Mouse (Mus musculus) T-helper 1 cell (primary cell): ENCODE results near the gene Rnls.

Experiments
- in situ Hi-C: fragments of 300-600 bp; cut with MboI, MseI; formaldehyde crosslinking; loops from one replicate; pipeline ENCODE4 v1.15.1; 2025; ENCODE audit warnings: high pct_unique_total_duplicates

Gene Rnls

DNA sequence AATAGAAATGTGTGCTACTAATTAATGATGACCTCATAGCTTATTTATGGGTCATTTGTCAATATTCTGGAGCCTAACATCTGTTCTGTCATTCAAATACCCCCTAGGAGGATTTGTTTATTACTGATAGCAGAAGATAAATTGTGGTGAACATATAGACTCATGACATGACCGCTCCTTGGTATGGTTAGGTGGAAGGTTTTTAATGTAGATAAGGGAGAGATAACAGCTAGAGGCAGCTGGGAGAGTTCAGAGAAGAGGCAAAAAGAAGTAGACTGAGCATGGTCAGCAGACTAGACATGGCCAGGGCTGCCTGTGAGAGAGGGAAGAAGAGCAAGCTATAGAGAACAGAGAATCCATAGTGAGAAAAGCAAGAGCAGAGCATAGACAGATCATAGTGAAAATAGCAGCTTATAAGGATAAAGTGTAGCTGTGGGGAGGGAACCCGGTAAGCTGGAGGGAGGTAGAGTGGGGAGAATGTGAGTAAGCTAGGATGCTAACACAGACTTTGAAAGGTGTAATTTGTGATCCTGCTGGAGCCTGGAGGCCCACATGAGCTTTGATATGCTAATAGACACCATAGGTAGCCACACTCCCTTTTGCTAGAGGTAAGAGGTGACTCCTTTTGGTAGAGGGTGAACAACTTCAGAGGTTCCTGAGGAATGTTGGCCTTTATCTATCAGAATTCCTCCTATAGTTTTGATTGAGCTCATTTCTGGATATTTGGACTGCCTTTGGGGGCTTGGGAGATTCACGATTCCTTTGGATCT is 127.7 kb downstream of the Rnls start:
- in situ Hi-C loops: loop anchor here (5.0 kb wide), 1 partner anchor 1222 kb away; no protein-coding TSS in a partner anchor

DNA sequence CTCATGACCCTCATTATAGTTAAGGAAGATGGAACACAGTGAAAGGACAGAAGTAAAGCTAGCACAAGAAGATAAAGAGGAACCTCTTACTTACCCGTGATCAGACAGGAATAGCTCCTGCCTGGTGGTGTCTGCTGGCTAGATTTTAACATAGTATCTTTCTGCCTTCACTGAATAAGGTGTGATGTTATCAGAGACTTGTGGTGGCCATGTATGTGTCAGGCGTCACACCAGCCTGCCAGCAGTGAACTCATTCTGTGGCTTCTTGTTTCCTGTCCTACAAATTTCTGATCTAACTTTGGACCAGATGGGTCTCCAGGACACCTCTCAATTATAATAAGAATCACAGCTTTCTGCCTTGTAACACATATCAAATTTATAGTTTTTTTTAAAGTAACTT is 129.7 kb downstream of the Rnls start:
- in situ Hi-C loops: loop anchor here (5.0 kb wide), 1 partner anchor 1220 kb away; no protein-coding TSS in a partner anchor

DNA sequence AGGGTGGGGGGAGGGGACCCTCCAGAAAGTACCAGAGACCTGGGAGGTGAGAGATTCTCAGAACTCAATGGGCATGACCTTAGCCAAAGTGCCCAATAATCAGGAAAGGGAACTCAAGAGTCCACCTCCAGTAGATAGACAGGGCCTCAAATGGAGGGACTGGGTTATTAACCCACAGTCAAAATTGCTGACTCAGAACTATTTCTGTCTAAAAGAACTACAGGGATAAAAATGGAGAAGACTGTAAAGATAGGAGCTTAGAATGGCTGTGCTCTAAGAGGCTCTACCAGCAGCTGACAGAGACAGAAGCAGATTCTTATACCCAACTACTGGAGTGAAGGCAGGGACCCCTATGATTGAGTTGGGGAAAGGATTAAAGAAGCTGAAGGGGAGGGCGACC is 132.9 kb downstream of the Rnls start:
- in situ Hi-C loops: no loop called here

DNA sequence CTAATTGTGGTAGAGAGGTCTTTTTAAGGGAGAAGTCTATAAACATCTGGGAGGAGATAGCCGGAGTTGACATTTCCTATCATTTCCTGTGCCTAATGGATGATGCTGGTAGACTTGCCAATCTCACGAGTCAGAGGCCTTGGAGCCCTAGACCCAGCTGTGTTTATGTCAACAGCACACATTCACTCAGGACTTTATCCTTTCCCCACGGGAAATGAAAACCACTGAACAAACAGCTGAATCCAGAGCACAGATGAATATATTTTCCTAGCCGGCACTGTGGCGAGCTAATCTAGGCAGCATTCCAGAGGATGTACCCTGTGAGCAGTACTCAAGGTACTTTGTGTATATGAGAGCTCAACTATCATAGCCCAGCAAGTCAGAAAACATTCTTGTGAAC is 138.2 kb downstream of the Rnls start:
- in situ Hi-C loops: no loop called here

DNA sequence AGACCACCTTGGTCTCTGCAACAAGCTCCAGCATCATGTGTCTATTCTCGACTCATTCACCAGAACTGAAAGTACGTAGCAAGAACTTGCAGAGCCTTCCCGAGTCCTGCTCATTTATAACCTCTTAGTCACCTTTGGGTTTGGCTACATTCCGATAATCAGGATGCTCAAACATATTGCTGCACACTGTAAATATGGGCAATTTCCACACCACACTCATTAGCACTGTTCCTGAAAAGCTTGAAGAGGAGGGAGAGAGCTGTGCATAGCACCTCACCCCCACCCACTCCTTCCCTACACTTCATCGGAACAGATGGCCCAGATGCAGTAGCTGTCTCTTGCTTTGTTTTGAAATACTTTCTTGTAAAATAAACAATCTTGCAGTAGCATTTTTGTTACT is 139.9 kb downstream of the Rnls start:
- in situ Hi-C loops: no loop called here

DNA sequence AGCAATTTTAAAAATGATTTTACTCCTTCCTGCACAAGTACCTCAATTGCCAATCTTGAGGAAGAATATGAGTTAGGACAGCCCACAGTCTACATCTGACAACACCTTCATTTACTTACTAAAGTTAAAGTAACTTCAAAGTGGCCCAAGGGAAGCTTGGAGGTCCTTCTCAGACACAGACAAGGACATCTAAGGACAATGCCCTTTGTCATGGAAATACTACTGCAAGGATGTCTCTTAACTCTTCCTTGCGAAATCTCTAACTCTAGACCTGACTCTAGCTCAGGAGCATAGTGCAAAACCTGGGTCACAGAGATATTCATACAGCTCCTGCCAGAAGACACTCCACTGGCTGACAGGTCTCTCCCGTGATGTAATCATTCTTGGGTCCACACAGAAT is 147.9 kb downstream of the Rnls start:
- in situ Hi-C loops: no loop called here

DNA sequence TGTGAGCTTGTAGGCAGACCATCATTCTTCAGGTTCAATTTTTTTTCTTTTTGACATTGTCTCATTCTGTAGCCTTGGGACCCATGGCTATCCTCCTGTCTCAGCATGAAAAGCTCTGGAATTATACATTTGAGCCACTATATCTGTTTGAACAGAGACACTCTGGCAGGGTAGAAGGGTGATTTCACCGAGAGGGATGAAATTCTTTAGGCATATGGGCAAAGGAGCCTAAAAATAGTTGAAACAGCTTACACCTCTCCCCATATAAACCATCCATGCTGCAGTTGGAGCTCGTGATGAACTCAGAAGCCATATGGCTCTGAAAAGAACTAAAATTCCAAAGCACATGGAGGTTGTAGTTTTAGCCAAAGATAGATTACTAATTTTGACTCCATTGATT is 151.7 kb downstream of the Rnls start:
- in situ Hi-C loops: no loop called here

DNA sequence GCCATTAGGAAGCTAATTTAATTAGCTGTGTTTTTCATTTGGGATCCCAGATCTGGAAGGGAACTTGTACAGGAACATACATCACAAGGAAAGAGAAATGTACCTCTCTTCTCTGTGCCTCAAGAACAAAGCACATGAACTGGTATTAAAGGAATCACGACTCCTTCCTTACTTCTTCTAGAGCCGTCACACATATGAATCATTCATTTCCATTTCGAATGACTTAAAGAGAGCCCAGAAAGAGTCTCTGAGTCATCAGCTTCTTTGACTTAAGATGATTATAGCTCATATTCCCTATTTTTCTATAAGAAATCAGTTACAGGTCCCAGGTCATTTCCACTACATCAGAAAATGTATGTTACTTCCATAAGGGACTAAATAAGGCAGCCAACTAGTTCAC is 159.2 kb downstream of the Rnls start:
- in situ Hi-C loops: no loop called here

DNA sequence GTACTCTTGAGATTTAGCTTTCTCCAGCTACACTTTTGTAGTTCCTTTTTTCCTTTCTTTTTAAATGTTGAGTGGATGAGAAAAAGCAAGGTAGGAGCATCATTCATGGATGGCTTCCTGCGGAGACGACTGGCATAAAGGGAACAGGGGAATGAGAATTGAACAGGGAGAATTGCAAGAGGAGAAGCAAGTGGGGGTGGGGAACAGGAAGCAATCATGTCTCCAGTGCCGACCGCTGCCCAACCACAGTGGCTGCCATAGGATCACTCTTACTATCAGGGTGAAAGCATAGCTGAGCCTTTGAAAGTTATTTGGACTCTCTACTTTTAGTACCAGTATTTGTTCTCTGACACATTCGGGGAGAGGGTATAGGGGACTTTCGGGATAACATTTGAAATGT is 160.8 kb downstream of the Rnls start:
- in situ Hi-C loops: no loop called here

DNA sequence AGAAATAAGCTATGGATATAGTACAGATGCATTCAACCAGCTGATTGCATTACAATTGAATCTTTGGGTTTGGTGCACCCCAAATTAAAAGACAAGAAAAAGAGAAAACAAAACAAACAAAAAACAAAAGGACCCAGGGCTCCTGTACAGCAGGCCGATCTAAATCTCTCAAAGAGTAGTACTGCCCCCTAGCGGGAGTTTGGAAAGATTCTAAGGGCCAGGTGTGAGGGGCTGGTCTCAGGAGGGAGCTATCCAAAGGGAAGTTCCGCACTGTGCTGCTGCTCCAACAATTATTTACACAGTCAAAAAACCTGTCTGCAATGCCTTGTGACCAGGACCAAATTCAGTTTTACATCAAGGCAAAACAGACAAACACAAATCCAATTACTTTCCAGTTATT is 165.1 kb downstream of the Rnls start:
- in situ Hi-C loops: loop anchor here (5.0 kb wide), 2 partner anchors 470 to 510 kb away; partner anchors contain the start of gene Pten

DNA sequence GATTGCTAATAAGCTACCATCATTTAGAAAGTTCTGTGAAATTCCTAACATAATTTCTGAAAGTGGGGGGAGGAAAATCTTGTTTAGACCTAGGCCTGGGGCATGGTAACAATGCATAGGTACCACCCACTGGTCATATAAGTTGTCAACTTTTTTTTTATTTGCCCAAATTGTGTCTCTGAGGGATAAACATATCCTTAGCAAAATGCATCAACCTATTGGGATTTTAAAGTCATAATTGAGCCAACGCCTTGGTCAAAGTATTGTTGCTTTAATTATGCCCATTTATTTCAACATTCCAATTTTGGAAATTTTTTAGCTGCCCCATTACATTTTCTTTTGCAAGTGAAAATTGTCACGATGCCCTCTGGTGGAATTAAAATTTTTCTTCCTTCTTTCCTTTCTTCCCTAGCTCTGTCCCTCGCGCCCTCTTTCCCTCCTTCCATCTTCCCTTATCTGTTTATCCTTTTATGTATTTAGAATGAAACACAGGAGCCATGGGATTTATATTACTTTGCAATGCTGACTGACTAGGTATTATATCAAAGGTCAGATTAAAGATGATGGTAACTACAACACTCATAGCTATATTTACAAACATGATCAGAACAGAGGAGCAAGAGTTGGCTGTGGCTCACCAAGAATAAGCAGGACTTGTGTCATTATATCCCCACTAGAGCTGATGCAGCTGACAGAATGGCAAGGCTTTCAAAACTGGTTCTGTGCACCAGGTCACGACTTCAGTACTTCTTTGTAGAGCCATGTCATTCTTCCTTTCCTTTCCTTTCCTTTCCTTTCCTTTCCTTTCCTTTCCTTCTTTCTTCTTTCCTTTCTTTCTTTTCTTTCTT is 166.0 kb downstream of the Rnls start:
- in situ Hi-C loops: loop anchor here (5.0 kb wide), 2 partner anchors 469 to 509 kb away; partner anchors contain the start of gene Pten

DNA sequence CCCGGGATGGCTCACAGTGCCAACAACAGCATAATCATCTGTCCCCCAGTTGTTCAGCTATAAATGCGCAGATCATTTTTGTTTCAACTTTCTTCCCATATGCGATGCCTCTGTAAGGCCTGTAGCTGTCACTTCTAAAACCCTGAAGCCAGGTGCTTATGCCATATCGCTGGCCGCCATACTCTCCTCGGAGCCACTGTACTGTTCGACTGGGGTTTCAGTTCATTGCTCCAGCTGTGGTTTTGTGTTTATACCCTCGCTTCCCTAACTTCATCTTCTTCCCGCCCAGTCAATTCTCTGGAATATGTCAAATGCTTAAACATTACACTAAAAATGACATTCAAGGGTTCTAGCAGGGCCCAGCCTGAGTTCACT is 167.1 kb downstream of the Rnls start:
- in situ Hi-C loops: loop anchor here (5.0 kb wide), 2 partner anchors 468 to 508 kb away; partner anchors contain the start of gene Pten

DNA sequence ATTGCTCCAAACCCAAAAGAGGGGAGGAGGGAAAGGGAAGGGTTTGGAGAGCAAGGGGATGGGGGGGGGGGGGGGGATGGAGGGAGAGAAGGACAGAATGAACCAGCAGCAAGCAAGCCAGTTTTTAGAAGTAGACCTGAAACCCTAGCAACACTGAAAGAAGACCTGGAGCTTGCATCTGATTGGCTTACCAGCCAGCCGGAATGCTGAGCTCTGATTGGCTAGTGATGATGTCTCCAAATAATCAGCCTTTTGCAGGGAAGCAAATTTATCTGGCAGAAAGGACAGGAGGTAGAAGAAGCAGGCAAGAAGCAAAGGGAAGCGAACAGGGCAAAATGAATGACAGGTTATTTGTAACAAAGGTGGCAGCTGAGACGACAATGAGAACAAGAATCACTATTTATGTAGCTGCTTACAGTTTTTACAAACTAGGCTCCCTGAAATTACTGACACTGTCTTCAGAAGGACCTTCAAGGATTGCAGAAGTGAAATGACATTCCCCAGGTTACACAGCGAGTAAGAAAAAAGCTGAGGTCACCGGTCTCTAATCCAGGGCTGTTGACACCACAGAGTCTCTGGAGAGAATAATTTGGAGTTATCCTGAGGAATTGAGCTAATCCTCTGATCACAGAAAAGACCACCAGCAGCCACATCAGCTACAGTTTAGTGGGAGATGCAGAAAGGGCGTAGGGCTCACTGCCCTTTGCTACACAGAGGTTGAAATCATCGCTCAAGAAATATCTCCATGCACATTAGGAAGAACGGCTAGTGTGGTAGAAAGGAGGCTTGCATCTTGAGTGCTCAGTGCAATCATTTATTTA is 167.7 kb downstream of the Rnls start:
- in situ Hi-C loops: loop anchor here (5.0 kb wide), 2 partner anchors 467 to 507 kb away; partner anchors contain the start of gene Pten

DNA sequence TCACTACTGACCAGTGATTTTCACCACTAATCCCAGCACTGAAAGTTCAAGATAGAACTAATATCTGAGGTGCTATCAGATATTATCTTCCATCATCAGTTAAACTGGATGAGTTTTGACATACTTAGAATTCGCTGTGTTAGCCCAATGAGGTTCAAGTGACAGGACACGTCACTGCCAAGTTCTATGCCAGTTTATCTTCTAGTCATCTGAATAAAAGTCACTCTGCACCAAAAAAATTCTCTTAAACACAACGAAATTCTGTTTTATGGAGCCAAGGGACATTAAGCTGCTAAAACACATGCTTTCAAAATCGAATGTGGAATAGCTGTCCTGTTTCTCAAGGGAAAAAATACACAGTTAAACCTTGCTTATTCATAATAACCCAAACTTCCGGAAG is 168.3 kb downstream of the Rnls start:
- in situ Hi-C loops: no loop called here

DNA sequence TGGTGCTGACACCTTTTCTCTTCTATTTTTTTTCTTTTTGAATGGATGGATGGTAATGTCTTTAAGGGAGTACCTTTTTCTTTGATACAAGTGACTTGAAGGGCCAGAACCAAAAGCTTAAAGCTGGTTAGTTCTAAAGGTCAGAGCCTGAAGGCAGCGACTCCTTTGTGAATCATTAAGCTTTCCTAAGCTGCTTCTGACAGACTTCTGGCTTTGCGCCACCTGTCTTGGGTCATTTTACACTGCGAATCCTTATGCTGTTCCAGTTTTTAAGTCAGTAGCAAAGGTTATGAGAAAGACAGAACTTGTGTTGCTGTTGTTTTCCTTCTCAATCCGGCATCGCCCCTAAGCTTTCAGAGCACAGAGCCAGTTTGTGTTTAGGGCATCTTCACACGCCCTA is 168.8 kb downstream of the Rnls start:
- in situ Hi-C loops: no loop called here

DNA sequence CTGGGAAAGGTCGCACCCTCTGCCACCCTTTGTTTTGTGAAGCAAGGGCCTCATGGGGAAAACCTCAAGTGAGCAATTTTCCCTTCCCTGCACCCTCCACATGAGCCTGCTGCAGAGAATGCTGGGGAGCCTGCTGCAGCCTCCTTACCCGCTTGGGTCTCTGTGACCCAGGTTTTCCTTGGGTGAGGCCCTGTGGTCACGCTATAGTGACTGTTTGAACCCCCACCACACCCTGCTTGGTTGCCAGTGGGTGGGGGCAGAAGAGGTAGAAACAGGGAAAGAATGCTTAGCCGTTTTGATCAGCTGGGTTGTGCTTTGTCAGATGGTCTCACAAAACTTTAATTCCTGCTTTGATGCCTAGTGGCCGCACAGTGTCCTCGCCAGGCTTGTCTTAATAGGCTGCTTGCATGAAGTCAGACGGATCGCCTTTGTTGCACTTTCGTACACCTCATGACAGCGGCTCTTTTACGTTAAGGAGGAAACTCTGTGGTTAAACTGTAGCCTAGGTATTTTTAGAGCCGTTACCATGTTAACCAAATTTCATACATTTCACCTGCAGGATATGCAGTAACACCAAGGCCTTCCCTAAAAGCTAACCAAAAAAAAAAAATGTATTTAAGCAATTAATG is 169.4 kb downstream of the Rnls start:
- in situ Hi-C loops: no loop called here

DNA sequence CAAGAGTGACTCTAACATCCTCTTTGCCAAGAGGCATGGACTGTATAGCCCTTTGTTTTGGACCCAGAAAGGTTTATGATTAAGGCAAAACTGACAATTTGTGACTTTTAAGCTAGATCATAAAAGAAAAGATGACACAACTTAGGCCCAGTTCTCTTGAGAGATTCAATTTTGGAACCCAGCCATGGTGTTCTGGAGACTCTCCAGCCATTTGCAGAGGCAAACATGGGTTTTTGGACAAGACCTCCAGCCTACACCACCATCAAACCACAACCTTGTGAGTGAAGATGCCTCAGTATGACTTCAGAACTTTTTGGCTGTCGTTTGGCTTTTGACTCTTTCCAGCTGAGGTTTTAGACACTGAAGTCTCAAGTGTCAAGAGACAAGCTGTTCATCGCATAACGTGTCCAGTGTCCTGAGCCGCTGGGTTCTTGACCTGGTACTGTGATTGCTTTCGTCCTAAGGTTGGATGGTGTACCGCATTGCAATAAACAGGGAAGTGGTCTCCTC is 174.2 kb downstream of the Rnls start:
- in situ Hi-C loops: no loop called here

DNA sequence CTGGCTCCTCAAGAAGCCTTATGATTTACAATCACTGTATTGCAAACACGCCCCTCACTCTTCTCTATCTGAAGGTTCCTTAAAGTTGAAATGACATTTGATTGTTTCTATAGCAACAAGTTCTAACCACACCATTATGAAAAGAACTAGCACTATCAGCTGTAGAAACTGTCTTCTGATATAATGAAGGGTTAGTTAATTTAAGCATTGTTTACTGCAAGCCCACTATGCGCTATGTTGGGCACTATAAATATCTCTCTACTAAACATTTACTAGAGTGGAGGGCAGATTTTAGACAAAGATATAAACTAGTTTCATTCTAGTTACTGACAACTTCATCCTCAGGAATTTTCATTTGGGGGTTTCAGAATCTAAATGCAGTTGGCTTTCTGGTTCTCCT is 182.4 kb downstream of the Rnls start:
- in situ Hi-C loops: loop anchor here (5.0 kb wide), 1 partner anchor 77 kb away; no protein-coding TSS in a partner anchor

DNA sequence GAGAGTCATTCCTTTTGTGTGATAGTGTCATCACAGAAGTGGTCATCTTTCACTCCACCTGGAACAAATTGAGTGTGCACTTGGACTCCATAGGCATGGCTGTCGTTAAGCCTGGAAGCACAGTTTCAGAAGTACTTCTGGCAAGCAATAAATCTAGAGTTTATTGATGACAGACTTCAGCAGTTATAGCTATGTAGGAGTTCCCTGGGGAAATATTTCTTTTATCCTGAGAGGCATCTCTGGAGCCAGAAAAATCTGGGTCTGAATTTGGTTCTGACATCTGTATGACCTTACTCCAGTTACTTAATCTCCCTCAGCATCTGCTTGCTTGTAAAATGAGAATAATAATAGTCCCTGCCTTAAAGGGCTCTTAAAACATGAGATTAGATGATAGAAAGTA is 184.1 kb downstream of the Rnls start:
- in situ Hi-C loops: no loop called here

DNA sequence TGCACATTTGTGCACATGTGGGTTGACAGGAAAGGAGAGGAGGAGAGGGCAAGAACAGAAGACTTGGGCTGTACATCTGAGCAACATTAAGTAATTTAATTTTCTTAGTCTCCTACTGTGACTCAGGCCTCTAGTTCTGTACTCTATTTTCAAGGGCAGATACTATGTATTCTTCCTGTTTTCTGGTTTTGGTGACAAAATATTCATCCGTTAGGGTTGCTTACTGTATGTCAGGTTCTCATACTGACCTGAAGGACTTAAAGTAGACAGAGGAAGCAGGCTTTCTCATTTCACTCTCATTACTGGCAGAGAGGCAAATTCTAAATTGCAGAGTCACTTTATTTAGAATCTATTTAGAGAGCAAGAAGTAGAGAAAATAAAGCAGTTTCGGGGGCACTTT is 186.7 kb downstream of the Rnls start:
- in situ Hi-C loops: no loop called here

DNA sequence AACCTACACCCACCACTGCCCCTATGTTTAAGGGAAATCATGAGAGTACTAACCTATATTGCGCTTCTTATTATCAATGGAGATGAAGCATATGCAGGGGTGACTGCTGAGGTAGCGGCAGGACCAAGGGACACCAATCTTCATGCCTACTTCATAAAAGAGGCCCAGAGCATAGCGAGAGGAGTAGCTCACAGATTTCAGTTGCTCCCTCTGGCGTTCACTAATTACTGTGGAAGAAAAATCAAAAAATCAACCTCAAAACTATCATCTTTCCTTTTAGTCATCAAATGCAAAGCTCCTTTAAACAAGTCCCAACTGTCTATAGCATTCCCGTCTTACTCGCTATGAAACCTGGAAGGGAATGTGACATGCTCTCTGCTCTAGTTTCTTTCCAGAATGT is 189.7 kb downstream of the Rnls start:
- in situ Hi-C loops: no loop called here
